Mouse (Mus musculus): ENCODE results near the gene Vps13d. TPM values are rescaled to one million over a fixed set of nuclear protein-coding genes. Genes with fewer than 3 reads are reported as not detected.

Vps13d gene
- polyA plus RNA-seq, 1 experiment from 2014 or later, result 6.9 TPM

DNA sequence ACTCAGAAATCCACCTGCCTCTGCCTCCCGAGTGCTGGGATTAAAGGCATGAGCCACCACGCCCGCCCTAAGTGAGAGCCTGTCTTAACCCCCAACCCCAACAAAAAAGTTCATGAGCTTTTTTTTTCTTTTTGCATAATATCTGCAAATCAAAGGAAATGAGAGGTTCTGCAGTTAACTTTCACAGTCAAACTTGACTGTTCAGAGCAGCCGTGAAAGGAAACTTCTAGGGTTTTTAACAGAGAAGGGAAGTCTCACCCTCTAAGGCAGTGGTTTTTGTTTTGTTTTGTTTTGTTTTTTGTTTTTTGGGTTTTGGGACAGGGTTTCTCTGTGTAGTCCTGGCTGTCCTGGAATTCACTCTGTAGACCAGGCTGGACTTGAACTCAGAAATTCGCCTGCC, 15.8 kb upstream of the Vps13d start:
- no peak for ATAC-seq (replicated peaks; ENCODE audit: insufficient number of reproducible peaks, insufficient read depth, low FRiP score, low read depth)
- no peaks in the 10 kb centered on the region for H3K27me3 ChIP-seq
- peaks cover 8% of the 10 kb centered on the region; the same call in 1 of the 2 replicates for H3K4me1 ChIP-seq (replicated peaks)
- H3K4me2 ChIP-seq, result no peak overlapping the region
- no peaks in the 10 kb centered on the region for H3K9me3 ChIP-seq (replicated peaks)
- H3K4me3 ChIP-seq, result no peak overlapping the region
- 82% methylated on average over 5 of the region's 5 CpGs for WGBS
- no peak overlapping the region for H3K27ac ChIP-seq
- H3K36me3 ChIP-seq, result no peaks in the 10 kb centered on the region
- H3K9ac ChIP-seq, result no peak overlapping the region

DNA sequence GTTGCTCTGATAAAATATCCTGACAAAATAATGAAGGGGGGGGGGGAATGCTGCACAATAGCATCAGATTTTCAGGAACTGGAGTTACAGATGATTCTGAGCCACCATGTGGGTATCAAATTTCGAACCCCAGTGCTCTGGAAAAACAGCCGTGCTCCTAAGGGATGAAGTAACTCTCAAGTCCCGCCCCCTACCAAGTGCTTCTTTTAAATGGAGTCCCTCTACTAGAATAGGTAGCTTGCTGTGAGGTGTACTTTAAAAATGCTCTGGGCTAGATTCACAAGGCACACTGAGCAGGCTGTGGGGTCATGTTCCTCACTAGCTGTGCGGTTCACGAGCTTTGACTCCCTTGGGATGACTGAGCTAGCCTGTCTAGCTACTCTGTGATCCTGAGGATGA, 14.9 kb upstream of the Vps13d start:
- Histone ChIP-seq H3K9ac (no peak overlapping the region), H3K4me3 (no peak overlapping the region), H3K4me2 (no peak overlapping the region), H3K36me3 (no peaks in the 10 kb centered on the region), H3K9me3 (replicated peaks) (no peaks in the 10 kb centered on the region), H3K27me3 (no peaks in the 10 kb centered on the region), H3K27ac (no peak overlapping the region), H3K4me1 (replicated peaks) (peaks cover 7% of the 10 kb centered on the region; the same call in 1 of the 2 replicates)
- no peak for ATAC-seq (replicated peaks; ENCODE audit: insufficient number of reproducible peaks, insufficient read depth, low FRiP score, low read depth)
- 34% methylated on average over 5 of the region's 5 CpGs for WGBS

GRCm38 (mm10) chr4:145209076-145209689, 14.4 kb upstream of the Vps13d start:
- no peak overlapping the region for H3K4me3 ChIP-seq
- no peak overlapping the region for H3K27ac ChIP-seq
- WGBS, result 69% methylated on average over 6 of the region's 6 CpGs
- no peaks in the 10 kb centered on the region for H3K27me3 ChIP-seq
- no peaks in the 10 kb centered on the region for H3K36me3 ChIP-seq
- H3K9me3 ChIP-seq (replicated peaks), result no peaks in the 10 kb centered on the region
- H3K4me2 ChIP-seq, result no peak overlapping the region
- H3K4me1 ChIP-seq (replicated peaks), result 0 out of 2 replicates have a peak, but pooled peaks cover 3% of the 10 kb centered on the region
- ATAC-seq (replicated peaks; ENCODE audit: insufficient number of reproducible peaks, insufficient read depth, low FRiP score, low read depth), result no peak
- H3K9ac ChIP-seq, result no peak overlapping the region

- 70% methylated on average over 3 of the region's 3 CpGs for WGBS
- Histone ChIP-seq H3K4me1 (replicated peaks) (0 out of 2 replicates have a peak, but pooled peaks cover 2% of the 10 kb centered on the region), H3K36me3 (no peaks in the 10 kb centered on the region), H3K27ac (no peak overlapping the region), H3K9ac (no peak overlapping the region), H3K9me3 (replicated peaks) (no peaks in the 10 kb centered on the region), H3K4me3 (no peak overlapping the region), H3K27me3 (no peaks in the 10 kb centered on the region), H3K4me2 (no peak overlapping the region)
- no peak for ATAC-seq (replicated peaks; ENCODE audit: insufficient number of reproducible peaks, insufficient read depth, low FRiP score, low read depth)
Observed at GRCm38 (mm10) chr4:145207718-145208371, 13.0 kb upstream of the Vps13d start.

GRCm38 (mm10) chr4:145204779-145205178, 10.0 kb upstream of the Vps13d start:
- peaks cover 14% of the 10 kb centered on the region for H3K4me1 ChIP-seq (replicated peaks)
- no peak overlapping the region for H3K9ac ChIP-seq
- H3K27ac ChIP-seq, result no peak overlapping the region
- no peak overlapping the region for H3K4me3 ChIP-seq
- H3K36me3 ChIP-seq, result no peaks in the 10 kb centered on the region
- H3K27me3 ChIP-seq, result no peaks in the 10 kb centered on the region
- H3K4me2 ChIP-seq, result no peak overlapping the region
- 82% methylated on average over 8 of the region's 8 CpGs for WGBS
- ATAC-seq (replicated peaks; ENCODE audit: insufficient number of reproducible peaks, insufficient read depth, low FRiP score, low read depth), result no peak
- H3K9me3 ChIP-seq (replicated peaks), result no peaks in the 10 kb centered on the region

DNA sequence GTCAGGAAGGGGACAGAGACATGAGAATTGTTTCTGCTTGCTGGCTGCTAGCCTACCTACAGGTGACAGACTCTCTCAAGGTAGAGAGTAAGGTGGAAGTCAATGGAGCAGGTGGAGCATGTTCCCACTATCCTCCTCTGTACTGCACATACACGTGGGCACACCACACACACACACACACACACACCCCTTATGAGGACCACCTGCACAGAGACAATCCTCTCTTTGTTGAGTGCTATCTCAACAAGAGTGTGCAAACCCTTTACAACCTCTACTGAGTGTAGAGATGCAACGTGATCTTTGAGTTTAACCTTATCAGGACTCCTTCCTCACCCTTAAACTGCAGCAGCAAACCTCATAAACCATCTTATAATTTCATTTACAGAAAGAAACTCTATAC, 8.5 kb upstream of the Vps13d start:
- Histone ChIP-seq H3K36me3 (no peaks in the 10 kb centered on the region), H3K4me1 (replicated peaks) (peaks cover 14% of the 10 kb centered on the region), H3K27ac (no peak overlapping the region), H3K9me3 (replicated peaks) (no peaks in the 10 kb centered on the region), H3K4me2 (no peak overlapping the region), H3K4me3 (no peak overlapping the region), H3K27me3 (no peaks in the 10 kb centered on the region), H3K9ac (no peak overlapping the region)
- ATAC-seq (replicated peaks; ENCODE audit: insufficient number of reproducible peaks, insufficient read depth, low FRiP score, low read depth), result no peak
- 42% methylated on average over 2 of the region's 2 CpGs for WGBS

GRCm38 (mm10) chr4:145201424-145201823, 6.6 kb upstream of the Vps13d start:
- H3K27ac ChIP-seq, result no peak overlapping the region
- no peak overlapping the region for H3K4me2 ChIP-seq
- H3K27me3 ChIP-seq, result no peaks in the 10 kb centered on the region
- H3K4me1 ChIP-seq (replicated peaks), result peaks cover 14% of the 10 kb centered on the region
- H3K9me3 ChIP-seq (replicated peaks), result no peaks in the 10 kb centered on the region
- H3K4me3 ChIP-seq, result no peak overlapping the region
- WGBS, result 52% methylated on average over 3 of the region's 3 CpGs
- no peak overlapping the region for H3K9ac ChIP-seq
- H3K36me3 ChIP-seq, result no peaks in the 10 kb centered on the region
- ATAC-seq (replicated peaks; ENCODE audit: insufficient number of reproducible peaks, insufficient read depth, low FRiP score, low read depth), result no peak

- Histone ChIP-seq H3K4me2 (peak overlapping the region; percentile 9; the same call in 1 of the 2 replicates), H3K27ac (peak overlapping the region; percentile 64), H3K36me3 (no peaks in the 10 kb centered on the region), H3K9me3 (replicated peaks) (no peaks in the 10 kb centered on the region), H3K9ac (no peak overlapping the region), H3K4me3 (no peak overlapping the region), H3K27me3 (no peaks in the 10 kb centered on the region), H3K4me1 (replicated peaks) (peaks cover 16% of the 10 kb centered on the region)
- ATAC-seq (replicated peaks; ENCODE audit: insufficient number of reproducible peaks, insufficient read depth, low FRiP score, low read depth), result peak; percentile 50; the same call in 1 of the 2 replicates
- 15% methylated on average over 11 of the region's 11 CpGs for WGBS
Observed at GRCm38 (mm10) chr4:145199982-145200699, 5.3 kb upstream of the Vps13d start.

GRCm38 (mm10) chr4:145196586-145196985, 1.8 kb upstream of the Vps13d start:
- WGBS, result 78% methylated on average over 4 of the region's 4 CpGs
- H3K4me3 ChIP-seq, result no peak overlapping the region
- no peak overlapping the region for H3K27ac ChIP-seq
- H3K9me3 ChIP-seq (replicated peaks), result no peaks in the 10 kb centered on the region
- no peaks in the 10 kb centered on the region for H3K27me3 ChIP-seq
- H3K36me3 ChIP-seq, result no peaks in the 10 kb centered on the region
- H3K4me2 ChIP-seq, result no peak overlapping the region
- no peak overlapping the region for H3K9ac ChIP-seq
- ATAC-seq (replicated peaks; ENCODE audit: insufficient number of reproducible peaks, insufficient read depth, low FRiP score, low read depth), result no peak
- peaks cover 32% of the 10 kb centered on the region for H3K4me1 ChIP-seq (replicated peaks)

- 20% methylated on average over 5 of the region's 5 CpGs for WGBS
- no peak overlapping the region for H3K9ac ChIP-seq
Observed at GRCm38 (mm10) chr4:145195172-145195571, 367 bp upstream of the Vps13d start.

GRCm38 (mm10) chr4:145193991-145194511, 754 bp downstream of the Vps13d start:
- Histone ChIP-seq H3K27ac (peak overlapping the region; percentile 93), H3K4me2 (peak overlapping the region; percentile 76), H3K4me3 (peak overlapping the region; percentile 98), H3K9ac (peak overlapping the region; percentile 92), H3K27me3 (no peaks in the 10 kb centered on the region), H3K4me1 (replicated peaks) (peaks cover 19% of the 10 kb centered on the region), H3K9me3 (replicated peaks) (no peaks in the 10 kb centered on the region), H3K36me3 (peaks cover 15% of the 10 kb centered on the region)
- WGBS, result 1% methylated on average over 10 of the region's 10 CpGs
- ATAC-seq (replicated peaks; ENCODE audit: insufficient number of reproducible peaks, insufficient read depth, low FRiP score, low read depth), result peak; percentile 67

More at GRCm38 (mm10) chr4:145195172-145195571, 367 bp upstream of the Vps13d start:
- H3K27me3 ChIP-seq, result no peaks in the 10 kb centered on the region
- no peaks in the 10 kb centered on the region for H3K9me3 ChIP-seq (replicated peaks)
- peak overlapping the region; percentile 35 for H3K4me2 ChIP-seq
- no peak for ATAC-seq (replicated peaks; ENCODE audit: insufficient number of reproducible peaks, insufficient read depth, low FRiP score, low read depth)
- H3K4me1 ChIP-seq (replicated peaks), result peaks cover 23% of the 10 kb centered on the region
- H3K4me3 ChIP-seq, result peak overlapping the region; percentile 98
- peaks cover 4% of the 10 kb centered on the region; the same call in 1 of the 2 replicates for H3K36me3 ChIP-seq
- H3K27ac ChIP-seq, result no peak overlapping the region
